ENCODE assay signal across 27 mouse cellular contexts in genomic region chr4:156171828-156172227, GRCm38 (mm10). TPM values are rescaled to one million over a fixed set of nuclear protein-coding genes. Genes with fewer than 3 reads are reported as not detected.
DNase-seq lines count a peak whose midpoint lies in the region; TF ChIP-seq lines count a peak whose summit lies in the region.
"Had no signal": no experiment of that assay in that cellular context is flagged by ENCODE, and none has a peak within 500 bp of the region (broad histone marks: within the 10 kb centered on the region; RNA-seq: fewer than 3 reads in every experiment).

No protein-coding gene starts in this region.

- peak; percentile 42 for DNase-seq in gastrocnemius, adult 2 months
- no peak for DNase-seq in gastrocnemius, adult 18-20 months (ENCODE audit: low spot score)
- peak; percentile 3 for DNase-seq in right cerebral cortex, postnatal 4 days
- DNase-seq in right cerebral cortex, postnatal 14 days: no peak
- DNase-seq in heart, adult 8-10 months (ENCODE audit: low spot score): peak; percentile 66
- DNase-seq in heart, postnatal 25 days (ENCODE audit: low spot score): peak; percentile 32
- no peak for DNase-seq in cerebellum, adult 11 months
- no peak for DNase-seq in embryo, embryonic 10.5 days (ENCODE audit: low spot score)
- DNase-seq: adrenal gland, postnatal 14 days; cerebellum, adult 11-12 months; cerebellum, postnatal 10 days; gastrocnemius, postnatal 10 days; kidney, adult 9 months; kidney, postnatal 14 days; lung, postnatal 4 days; thymus, adult 18-20 months; thymus, postnatal 25 days had no signal

- no peak for TF ChIP-seq CTCF in gastrocnemius, adult 2 months (IDR thresholded peaks at IDR 0.05)

- H3K4me3 ChIP-seq in gastrocnemius, adult 2 months: no peak overlapping the region
- H3K4me3 ChIP-seq: erythroblast, embryonic 14.5 days; midbrain, embryonic 13.5 days; neural tube, embryonic 13.5 days; stomach, embryonic 15.5 days had no signal

- intact Hi-C loops in gastrocnemius, adult 2 months (cut with DNase I): no loop called here
- intact Hi-C loops in heart, postnatal 25 days (cut with DNase I): no loop called here

- H3K27ac ChIP-seq in gastrocnemius, adult 2 months: peak overlapping the region; percentile 72
- H3K27ac ChIP-seq: hindbrain, embryonic 14.5 days; midbrain, embryonic 13.5 days; neural tube, embryonic 13.5 days; stomach, embryonic 15.5 days had no signal

RNA-seq across cellular contexts. Expression of gene Agrn, which starts 25.5 kb away (rescaled TPM):
- 1 to 10 TPM; 6.9 to 8.0 TPM for total RNA-seq in gastrocnemius, adult 2 months (2021)
- 1 to 10 TPM; 4.8 to 5.6 TPM for total RNA-seq in gastrocnemius, adult 18-20 months (2021)
- 10 to 100 TPM; 21.0 to 27.6 (median 24.5) TPM for total RNA-seq in heart, adult 8-10 months (2022)
- total RNA-seq in heart, postnatal 25 days (2021): 10 to 100 TPM; 35.3 to 40.4 TPM

RNA-seq across cellular contexts. Expression of gene Isg15, which starts 28.8 kb away (rescaled TPM):
- total RNA-seq in gastrocnemius, adult 2 months (2021): 1 to 10 TPM in 1 of 2 experiments, not detected in 1; 1.1 TPM
- total RNA-seq in gastrocnemius, adult 18-20 months (2021): under 1 TPM; 0.32 to 0.74 TPM
- total RNA-seq in heart, adult 8-10 months (2022): 1 to 10 TPM; 1.7 to 2.8 (median 2.0) TPM
- 1 to 10 TPM; 3.2 to 4.5 TPM for total RNA-seq in heart, postnatal 25 days (2021)
- total RNA-seq: layer of hippocampus, postnatal 10 days had no signal

RNA-seq across cellular contexts. Expression of gene AW011738, which starts 31.3 kb away (rescaled TPM):
- total RNA-seq in gastrocnemius, adult 2 months (2021): 1 to 10 TPM; 4.2 to 4.4 TPM
- 1 to 10 TPM; 3.7 to 4.9 TPM for total RNA-seq in gastrocnemius, adult 18-20 months (2021)
- total RNA-seq in heart, adult 8-10 months (2022): 10 to 100 TPM; 10.1 to 14.4 (median 12.2) TPM
- 1 to 10 TPM; 6.3 to 6.9 TPM for total RNA-seq in heart, postnatal 25 days (2021)

RNA-seq across cellular contexts. Expression of gene Rnf223, which starts 41.5 kb away (rescaled TPM):
- not detected for total RNA-seq in gastrocnemius, adult 2 months (2021)
- total RNA-seq in gastrocnemius, adult 18-20 months (2021): not detected
- total RNA-seq in heart, adult 8-10 months (2022): under 1 TPM in 1 of 4 experiments, not detected in 3; 0.09 TPM
- under 1 TPM in 1 of 2 experiments, not detected in 1; 0.10 TPM for total RNA-seq in heart, postnatal 25 days (2021)
- total RNA-seq: adrenal gland, postnatal 14 days; granulocyte monocyte progenitor cell, adult 5-6 weeks; hematopoietic stem cell, adult 5-6 weeks; liver, adult 2 months had no signal

RNA-seq across cellular contexts. Expression of gene Perm1, which starts 43.8 kb away (rescaled TPM):
- total RNA-seq in gastrocnemius, adult 2 months (2021): 100 to 1,000 TPM; 142 to 265 TPM
- 100 to 1,000 TPM; 143 to 233 TPM for total RNA-seq in gastrocnemius, adult 18-20 months (2021)
- 100 to 1,000 TPM; 327 to 378 (median 333) TPM for total RNA-seq in heart, adult 8-10 months (2022)
- total RNA-seq in heart, postnatal 25 days (2021): 100 to 1,000 TPM; 227 to 246 TPM
- total RNA-seq: hematopoietic stem cell, adult 5-6 weeks; megakaryocyte-erythroid progenitor cell, adult 5-6 weeks had no signal

Comparison
In these comparisons a context has a peak if more than half of its experiments do, and no peak if none do; other contexts are left out.
1. DNase-seq: peak in gastrocnemius, adult 2 months (single experiment), right cerebral cortex, postnatal 4 days (single experiment), heart, adult 8-10 months (single experiment) and heart, postnatal 25 days (single experiment); none in gastrocnemius, adult 18-20 months (single experiment), right cerebral cortex, postnatal 14 days (single experiment), cerebellum, adult 11 months (single experiment) and embryo, embryonic 10.5 days (single experiment).